Mouse (Mus musculus) splenic B cell, adult 2 months (primary cell): ENCODE results near the gene Bpi.

ENCODE experiments used
- DNase-seq: peaks from one replicate; pipeline ENCODE4 v3.0.0-alpha.2; 2011; ENCODE audit warnings: low read depth, low spot score
- H3K27me3 ChIP-seq: 2 replicates; pipeline ENCODE4 v1.6.1; 2012; ENCODE audit warnings: mild to moderate bottlenecking, low read length, moderate library complexity, mixed read lengths; ENCODE audit not compliant: control insufficient read depth, poor library complexity, insufficient read depth, severe bottlenecking
- H3K36me3 ChIP-seq: 2 replicates; pipeline ENCODE4 v1.6.1; 2012; ENCODE audit warnings: mild to moderate bottlenecking, low read length, moderate library complexity, mixed read lengths; ENCODE audit not compliant: control insufficient read depth, poor library complexity, insufficient read depth, severe bottlenecking

The Bpi gene

DNA sequence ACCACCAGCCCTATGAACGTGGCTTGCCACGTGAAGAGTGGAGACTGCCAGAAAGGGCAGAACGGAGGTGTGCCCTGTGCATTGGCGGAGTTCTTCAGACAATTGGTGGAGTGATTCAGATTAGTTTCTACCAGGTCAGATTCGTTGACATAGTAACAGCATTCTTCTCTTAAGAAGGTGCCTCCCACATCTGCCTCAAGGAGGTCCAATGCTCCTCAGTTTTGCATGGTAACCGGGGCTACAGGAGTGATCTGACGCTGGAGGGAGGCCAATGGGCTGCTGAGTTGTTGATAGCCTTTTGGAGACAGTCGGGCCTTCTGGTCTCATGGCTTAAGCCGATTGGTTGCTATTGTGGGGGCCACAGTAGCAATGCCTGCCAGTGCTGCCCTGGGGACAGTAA is 37.8 kb downstream of the Bpi start:
- Histone ChIP-seq H3K27me3 (no peaks in the 10 kb centered on the region), H3K36me3 (no peaks in the 10 kb centered on the region)
- DNase-seq = no peak

DNA sequence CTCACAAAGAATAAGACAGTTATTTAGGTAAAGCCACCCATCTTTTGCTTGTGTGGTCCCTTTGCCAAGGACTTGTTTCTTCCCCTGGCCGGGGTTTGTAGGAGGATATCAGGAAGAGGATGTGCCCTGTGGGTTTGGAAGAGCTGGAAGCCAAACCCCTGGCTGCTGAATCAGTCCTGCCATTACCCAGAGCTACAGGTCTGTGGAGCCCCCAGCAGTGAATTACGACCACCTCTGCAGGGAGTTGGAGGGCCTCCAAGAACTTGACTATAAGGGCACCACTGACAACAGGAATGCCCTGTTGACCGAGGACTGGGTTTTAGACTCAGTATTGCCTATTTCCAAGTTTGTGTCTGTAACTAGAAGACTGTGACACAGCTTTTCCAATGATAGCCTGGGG is 41.3 kb downstream of the Bpi start:
- no peaks in the 10 kb centered on the region for H3K36me3 ChIP-seq
- H3K27me3 ChIP-seq = no peaks in the 10 kb centered on the region
- no peak for DNase-seq

DNA sequence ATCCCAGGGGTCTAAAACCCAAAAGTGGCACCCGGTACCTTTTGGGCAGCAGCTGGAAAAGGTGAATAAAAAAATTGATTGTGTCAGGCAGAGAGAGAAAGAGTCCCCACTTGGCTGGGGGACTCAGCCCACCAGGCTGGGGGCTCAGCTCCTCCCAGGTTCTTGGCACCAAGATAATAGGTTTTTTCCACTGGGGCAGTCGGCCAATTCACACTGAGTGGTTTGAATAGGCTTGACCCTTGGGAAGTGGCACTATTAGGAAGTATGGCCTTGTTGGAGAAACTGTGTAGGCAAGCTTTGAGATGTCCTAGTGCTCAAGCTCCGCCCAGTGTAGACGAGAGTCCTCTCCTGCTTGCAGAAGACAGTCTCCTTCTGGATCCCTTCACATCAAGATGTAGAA is 41.8 kb downstream of the Bpi start:
- Histone ChIP-seq H3K27me3 (no peaks in the 10 kb centered on the region), H3K36me3 (no peaks in the 10 kb centered on the region)
- no peak for DNase-seq

DNA sequence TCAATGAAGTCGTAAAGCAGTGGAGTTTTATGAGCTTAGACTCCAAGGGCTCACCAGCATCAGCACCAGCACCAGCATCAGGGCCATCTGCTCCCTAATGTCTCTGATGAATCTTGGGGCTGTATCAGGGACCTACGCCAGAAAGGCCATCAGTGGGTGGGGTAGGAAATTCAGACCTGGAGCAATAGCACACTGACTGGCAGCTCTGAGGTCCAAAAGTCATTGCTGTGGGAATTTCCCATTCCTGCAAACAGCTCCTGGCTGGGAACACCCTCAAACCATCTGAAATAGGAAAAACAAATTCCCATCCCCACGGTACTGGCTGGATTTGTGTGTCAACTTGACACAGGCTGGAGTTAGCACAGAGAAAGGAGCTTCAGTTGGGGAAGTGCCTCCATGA is 44.9 kb downstream of the Bpi start:
- no peaks in the 10 kb centered on the region for H3K36me3 ChIP-seq
- no peaks in the 10 kb centered on the region for H3K27me3 ChIP-seq
- DNase-seq = no peak

DNA sequence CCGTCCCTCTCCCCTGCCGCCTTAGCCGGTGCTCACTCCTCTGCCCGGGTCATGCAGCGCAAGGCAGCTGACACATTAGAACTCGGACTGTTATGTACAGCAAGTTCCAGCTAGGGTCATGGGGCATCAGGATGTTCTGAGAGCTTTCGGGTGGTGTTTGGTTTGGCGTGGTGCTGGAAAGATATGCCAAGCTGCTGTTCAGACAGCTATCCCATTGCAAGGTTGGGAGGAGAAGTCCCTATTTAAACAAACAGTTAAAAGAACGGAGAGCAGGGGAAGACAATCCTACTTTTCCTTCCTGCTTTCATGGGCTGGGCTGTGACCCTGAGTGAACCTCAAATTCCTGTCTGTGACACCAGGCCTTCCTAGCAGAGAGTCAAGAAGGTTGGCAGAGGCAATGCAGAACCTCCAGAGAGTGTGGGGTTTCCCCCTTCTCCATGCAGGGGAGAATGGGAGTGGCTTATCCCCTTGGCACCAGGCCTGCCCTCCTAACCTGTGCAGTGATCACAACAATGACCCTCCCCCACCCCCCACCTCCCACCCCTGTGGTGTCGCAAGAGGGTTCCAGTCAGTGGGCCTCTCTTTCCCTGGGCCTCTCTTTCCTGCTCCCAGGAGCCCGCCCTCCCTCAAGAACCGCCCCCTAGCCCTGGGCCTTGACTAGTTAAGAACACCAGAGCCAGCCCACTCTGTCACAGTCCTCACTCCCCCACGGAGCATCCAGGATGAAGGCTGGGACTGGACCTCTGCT is 48.2 kb downstream of the Bpi start, which contains the start of gene Lbp:
Gene Lbp, plus strand, starts transcription at position 546 of the 748 bp plus-strand sequence.
- Histone ChIP-seq H3K36me3 (no peaks in the 10 kb centered on the region), H3K27me3 (no peaks in the 10 kb centered on the region)
- no peak for DNase-seq

DNA sequence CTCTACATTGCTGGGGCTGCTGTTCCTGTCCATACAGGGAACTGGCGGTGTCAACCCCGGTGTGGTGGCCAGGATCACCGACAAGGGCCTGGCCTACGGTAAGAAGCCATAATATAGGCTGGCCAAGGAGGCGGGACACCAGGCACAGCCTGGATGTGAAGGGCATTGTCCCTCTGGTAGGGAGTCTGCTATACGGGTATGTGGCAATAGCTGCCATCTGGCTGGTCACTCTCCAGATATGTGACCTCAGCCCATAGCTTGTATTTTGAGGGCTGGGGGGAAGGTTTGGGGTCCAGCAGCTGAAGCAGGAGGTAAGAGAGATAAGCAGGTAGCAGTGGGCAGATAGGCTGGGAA is 48.8 kb downstream of the Bpi start:
- no peak for DNase-seq
- H3K36me3 ChIP-seq = no peaks in the 10 kb centered on the region

DNA sequence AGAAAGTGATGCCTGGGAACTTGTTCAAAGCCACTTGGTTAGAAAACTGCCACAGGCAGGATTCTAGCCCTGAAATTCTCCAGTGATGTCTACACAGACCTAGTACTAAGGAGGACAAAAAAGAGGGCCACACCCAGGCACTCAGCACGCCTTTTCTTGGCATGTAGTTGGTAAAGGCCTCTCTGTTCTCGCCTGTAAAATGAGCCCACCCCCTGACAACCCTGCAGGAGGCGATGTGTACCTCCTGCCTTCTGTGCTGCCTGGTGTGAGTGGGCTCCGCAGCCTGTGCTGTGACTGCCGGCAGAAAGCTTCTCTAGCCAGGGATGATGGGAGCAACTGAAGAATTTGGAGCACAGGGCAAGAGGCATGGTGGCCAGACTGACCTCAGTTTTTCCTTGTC is 50.4 kb downstream of the Bpi start:
- Histone ChIP-seq H3K36me3 (no peaks in the 10 kb centered on the region), H3K27me3 (no peaks in the 10 kb centered on the region)
- DNase-seq = no peak

More for the DNA sequence above, 48.8 kb downstream of the Bpi start:
- H3K27me3 ChIP-seq = no peaks in the 10 kb centered on the region

DNA sequence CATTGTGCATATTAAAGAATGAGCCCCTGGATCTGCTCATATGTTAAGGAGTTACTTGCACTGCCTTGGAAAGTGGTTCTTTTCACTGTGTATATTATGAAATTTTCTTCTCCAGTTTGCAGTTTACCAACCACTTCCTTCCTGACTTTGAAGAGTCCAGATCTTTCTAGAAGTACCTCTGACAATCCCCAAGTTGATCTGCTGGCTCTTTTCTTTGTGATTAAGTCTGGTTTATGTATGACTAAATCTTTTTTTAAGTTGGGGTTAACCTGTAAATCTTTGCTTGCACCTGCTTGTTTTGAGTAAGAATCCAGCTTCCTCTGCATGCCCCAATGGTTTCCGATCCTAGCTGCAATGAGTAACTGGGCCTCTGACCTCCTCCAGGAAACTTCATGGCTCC is 55.2 kb downstream of the Bpi start:
- H3K36me3 ChIP-seq = no peaks in the 10 kb centered on the region
- H3K27me3 ChIP-seq = no peaks in the 10 kb centered on the region; the same call in 1 of the 2 replicates
- no peak for DNase-seq

DNA sequence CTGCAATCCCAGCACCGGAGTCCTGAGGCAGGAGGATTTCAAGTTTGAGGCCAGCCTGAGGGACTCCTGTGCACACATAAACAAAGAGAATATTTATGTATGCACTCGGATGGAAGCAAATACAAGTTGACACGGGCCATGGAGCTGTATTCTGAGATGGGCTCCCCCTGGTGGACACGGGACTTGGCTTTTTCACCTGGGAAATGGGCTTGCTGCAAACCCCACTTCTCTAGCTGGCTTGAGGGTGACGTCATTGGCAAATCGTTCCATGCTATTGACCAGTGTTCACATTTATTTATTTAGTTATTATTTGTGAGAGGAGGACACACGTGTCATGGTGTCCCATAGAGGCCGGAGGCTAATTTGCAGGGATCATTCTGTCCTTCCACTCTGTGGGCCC is 58.5 kb downstream of the Bpi start:
- Histone ChIP-seq H3K36me3 (no peaks in the 10 kb centered on the region), H3K27me3 (no peaks in the 10 kb centered on the region; the same call in 1 of the 2 replicates)
- peak; percentile 24 for DNase-seq

DNA sequence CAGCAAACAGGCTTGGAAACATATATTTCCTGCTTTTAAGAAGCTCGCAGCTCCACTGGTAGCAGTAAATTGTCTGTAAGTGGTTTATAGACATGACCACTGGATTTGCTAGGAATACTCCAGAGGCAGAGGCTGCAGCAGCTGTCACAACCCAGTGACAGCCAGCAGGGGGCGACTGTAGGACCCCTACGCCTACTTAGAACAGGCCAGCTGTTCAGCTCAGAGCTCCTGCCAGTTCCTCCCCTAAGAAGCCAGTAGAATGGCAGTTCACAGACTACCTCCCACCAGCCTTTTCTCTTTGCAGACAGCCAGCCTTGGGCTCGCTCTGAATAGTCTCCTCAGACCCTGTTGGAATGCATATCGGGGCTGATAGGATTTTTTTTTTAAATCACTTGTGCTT is 59.1 kb downstream of the Bpi start:
- peak; percentile 47 for DNase-seq
- no peaks in the 10 kb centered on the region for H3K36me3 ChIP-seq

DNA sequence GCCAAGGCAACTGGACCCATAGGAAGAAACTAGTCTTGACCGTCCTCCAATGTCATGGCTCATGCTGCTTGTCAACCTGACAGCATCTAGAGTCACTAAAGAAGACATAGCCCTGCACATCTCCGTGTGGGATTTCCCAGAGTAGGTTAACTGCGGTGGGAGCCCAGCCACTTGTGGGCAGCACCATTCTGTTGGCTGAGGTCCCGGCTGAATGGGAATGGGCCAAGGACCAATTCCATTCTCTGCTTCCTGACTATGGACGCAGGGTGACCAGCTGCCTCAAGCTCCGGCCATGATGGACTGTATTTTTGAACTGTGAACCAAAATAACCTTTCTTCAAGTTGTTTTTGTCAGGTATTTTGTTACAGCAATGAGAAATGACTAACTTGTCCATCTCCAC is 63.7 kb downstream of the Bpi start:
- no peaks in the 10 kb centered on the region; the same call in 1 of the 2 replicates for H3K27me3 ChIP-seq
- no peak for DNase-seq

More for the DNA sequence above, 59.1 kb downstream of the Bpi start:
- no peaks in the 10 kb centered on the region; the same call in 1 of the 2 replicates for H3K27me3 ChIP-seq

DNA sequence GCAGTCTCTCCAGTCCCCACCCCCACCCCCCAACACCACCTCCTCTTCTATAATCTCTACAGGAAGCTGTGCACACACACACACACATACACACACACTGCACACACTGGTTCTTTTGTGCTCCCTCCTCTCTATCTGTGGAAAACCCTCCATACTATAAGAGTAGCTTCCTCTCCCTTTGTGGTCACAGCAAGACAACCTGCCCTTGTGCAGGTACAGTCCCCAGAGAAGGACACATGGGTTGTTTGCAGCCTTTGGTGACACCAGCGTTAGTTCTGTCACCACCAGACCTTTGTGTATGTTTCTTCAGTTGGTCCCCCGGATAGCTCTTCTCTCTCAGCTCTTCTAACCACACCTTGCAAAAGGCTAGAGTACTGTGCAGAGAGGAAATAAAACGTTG is 65.0 kb downstream of the Bpi start:
- H3K27me3 ChIP-seq = no peaks in the 10 kb centered on the region
- no peak for DNase-seq
- no peaks in the 10 kb centered on the region for H3K36me3 ChIP-seq

More for the DNA sequence above, 63.7 kb downstream of the Bpi start:
- no peaks in the 10 kb centered on the region for H3K36me3 ChIP-seq

DNA sequence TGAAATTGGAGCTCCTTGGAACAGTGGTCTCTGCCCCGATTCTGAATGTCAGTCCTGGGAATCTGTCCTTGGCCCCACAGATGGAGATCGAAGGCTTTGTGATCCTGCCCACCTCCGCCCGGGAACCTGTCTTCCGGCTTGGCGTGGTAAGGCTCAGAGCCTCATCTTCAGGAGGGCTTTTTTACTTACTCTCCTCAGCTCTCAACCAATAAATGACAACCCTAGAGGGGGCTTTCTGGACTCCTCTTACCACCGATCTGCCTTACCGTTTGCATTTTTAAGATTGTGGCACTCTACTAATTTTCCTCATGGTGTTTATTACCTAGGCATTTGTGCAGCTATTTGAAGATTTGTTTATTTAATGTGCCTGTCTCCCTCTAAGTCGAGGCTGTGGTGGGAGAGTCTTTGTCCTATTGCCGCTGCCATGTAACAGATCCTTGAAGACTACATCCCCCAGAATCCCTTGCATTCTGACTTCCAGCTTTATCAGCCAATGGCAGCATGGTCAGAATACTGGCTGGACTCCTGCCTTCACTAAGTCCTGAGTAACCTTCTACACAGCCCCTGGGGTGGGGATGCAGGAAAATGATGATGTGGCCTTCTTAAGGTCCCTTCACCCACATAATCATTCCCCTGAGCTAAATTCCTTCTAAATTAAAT is 66.8 kb downstream of the Bpi start:
- no peaks in the 10 kb centered on the region for H3K27me3 ChIP-seq
- no peaks in the 10 kb centered on the region for H3K36me3 ChIP-seq
- DNase-seq = no peak

DNA sequence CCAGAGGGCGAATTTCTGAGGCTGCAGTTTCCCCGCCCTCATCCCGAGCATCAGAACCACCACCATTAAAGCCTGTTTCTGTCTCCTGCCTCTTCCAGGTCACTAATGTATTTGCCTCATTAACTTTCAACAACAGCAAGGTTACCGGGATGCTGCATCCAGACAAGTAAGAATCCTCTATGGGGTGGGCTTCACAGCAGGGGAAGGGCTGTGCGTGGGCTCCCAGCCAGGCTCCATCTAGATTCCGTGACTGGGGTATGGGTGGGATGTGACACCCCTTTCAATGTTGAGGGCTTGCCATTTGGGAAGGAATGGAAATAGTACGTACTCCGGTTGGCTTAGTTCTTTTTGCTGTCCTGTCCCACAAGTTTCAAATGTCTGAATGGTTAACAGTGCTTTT is 67.7 kb downstream of the Bpi start:
- DNase-seq = no peak

More for the DNA sequence above, 67.7 kb downstream of the Bpi start:
- Histone ChIP-seq H3K27me3 (no peaks in the 10 kb centered on the region), H3K36me3 (no peaks in the 10 kb centered on the region)
